Mouse (Mus musculus) adrenal gland (tissue): Measurements from ENCODE around the gene Palm.

Experiments used
- intact Hi-C: fragments of 180-260 bp; cut with DNase I; formaldehyde crosslinking; loops from one replicate; pipeline ENCODE4 v1.15.1; 2025

Gene Palm

GRCm38 (mm10) chr10:79769329-79769728 lies 24.0 kb upstream of the Palm start:
- intact Hi-C loops: no loop called here

- intact Hi-C loops: loop anchor here (5.0 kb wide), 1 partner anchor 40 kb away; no protein-coding TSS in a partner anchor
These were observed 21.1 kb upstream of the Palm start for GRCm38 (mm10) chr10:79772320-79772719.

DNA sequence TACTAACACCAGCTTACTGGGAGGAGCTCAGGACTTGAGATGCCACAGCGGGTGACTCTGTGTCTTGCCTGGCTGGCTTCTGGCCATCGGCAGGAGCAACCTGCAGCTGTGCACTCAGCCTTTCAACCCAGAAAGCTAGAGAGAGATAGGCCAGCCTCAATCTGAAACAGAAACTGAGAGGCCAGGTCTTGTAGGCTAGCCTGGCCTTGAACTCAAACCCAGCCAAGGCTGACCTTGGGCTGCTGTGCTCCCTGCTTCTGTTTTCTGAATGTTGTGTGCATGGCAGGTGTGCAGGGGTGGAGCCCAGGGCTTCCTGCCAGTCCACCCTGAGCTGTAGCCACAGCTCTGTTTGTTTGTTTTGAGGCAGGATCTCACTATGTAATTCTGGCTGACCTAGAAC lies 20.2 kb upstream of the Palm start:
- intact Hi-C loops: loop anchor here (5.0 kb wide), 1 partner anchor 39 kb away; no protein-coding TSS in a partner anchor

- intact Hi-C loops: loop anchor here (5.0 kb wide), 1 partner anchor 38 kb away; no protein-coding TSS in a partner anchor
These were observed 18.7 kb upstream of the Palm start for GRCm38 (mm10) chr10:79774486-79775279.

GRCm38 (mm10) chr10:79777103-79777531 lies 16.3 kb upstream of the Palm start, which contains the start of gene Fstl3:
Fstl3 (plus strand) TSS chr10:79777272.
- intact Hi-C loops: no loop called here

DNA sequence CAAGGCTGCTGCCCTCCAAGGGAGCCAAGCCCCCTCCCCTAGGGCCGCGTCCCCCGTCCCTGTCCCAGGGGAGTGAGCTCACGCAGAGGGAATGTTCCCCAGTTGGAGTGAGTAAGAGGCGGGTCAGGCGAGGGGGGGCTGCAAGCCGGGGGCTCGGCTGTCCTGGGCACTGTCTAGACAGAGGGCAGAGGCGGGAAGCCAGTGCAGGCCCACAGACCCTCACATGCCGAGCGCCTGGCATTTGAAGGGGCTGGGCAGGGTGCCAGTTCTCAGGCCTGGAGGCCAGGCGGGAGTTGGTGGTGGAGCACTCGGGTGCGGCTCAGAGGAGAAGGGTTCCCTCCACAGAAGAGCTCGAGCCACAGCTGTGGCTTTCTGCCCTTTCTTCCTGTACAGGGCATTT lies 15.4 kb upstream of the Palm start:
- intact Hi-C loops: no loop called here

- intact Hi-C loops: no loop called here
These were observed 14.2 kb upstream of the Palm start for GRCm38 (mm10) chr10:79779193-79779592.

- intact Hi-C loops: loop anchor here (5.0 kb wide), 2 partner anchors 42 to 73 kb away; partner anchors contain the start of gene Misp
These were observed 13.3 kb upstream of the Palm start for GRCm38 (mm10) chr10:79779784-79780663.

- intact Hi-C loops: loop anchor here (5.0 kb wide), 2 partner anchors 42 to 73 kb away; partner anchors contain the start of gene Misp
These were observed 12.7 kb upstream of the Palm start for GRCm38 (mm10) chr10:79780664-79781015.

DNA sequence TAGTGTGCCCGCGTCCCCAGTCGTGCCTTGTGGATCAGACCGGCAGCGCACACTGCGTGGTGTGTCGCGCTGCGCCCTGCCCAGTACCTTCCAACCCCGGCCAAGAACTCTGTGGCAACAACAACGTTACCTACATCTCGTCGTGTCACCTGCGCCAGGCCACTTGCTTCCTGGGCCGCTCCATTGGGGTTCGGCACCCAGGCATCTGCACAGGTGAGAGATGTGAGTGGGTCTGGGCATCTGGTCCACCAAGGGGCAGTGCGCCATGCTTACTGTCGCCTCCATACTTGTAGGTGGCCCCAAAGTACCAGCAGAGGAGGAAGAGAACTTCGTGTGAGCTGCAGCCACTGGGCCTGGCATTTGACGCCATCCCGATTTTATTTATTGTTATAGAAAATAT lies 12.2 kb upstream of the Palm start:
- intact Hi-C loops: loop anchor here (5.0 kb wide), 2 partner anchors 41 to 74 kb away; partner anchors contain the start of gene Misp

- intact Hi-C loops: loop anchor here (5.0 kb wide), 2 partner anchors 40 to 75 kb away; partner anchors contain the start of gene Misp
These were observed 11.4 kb upstream of the Palm start for GRCm38 (mm10) chr10:79781956-79782355.

DNA sequence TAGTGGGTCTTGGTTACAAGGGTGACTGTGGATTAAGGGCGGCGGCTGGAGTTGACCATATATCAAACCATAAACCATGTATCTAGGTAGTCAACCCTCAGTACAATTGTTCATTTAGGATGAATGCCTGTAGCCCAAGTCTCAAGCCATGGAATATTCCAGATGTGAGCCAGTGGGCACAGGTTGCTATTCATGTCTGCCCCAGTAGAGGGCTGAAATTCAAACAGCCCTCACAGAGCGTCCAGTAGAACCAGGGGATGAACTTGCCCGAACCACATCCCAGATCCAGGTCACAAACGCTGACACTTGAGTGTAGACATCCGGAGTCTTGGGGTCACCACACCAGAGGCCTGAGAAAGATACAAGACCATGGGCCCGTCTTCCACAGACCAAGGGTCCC lies 10.3 kb upstream of the Palm start:
- intact Hi-C loops: loop anchor here (5.0 kb wide), 2 partner anchors 39 to 76 kb away; partner anchors contain the start of gene Misp

- intact Hi-C loops: loop anchor here (5.0 kb wide), 2 partner anchors 38 to 77 kb away; partner anchors contain the start of gene Misp
These were observed 9.2 kb upstream of the Palm start for GRCm38 (mm10) chr10:79783920-79784800.

DNA sequence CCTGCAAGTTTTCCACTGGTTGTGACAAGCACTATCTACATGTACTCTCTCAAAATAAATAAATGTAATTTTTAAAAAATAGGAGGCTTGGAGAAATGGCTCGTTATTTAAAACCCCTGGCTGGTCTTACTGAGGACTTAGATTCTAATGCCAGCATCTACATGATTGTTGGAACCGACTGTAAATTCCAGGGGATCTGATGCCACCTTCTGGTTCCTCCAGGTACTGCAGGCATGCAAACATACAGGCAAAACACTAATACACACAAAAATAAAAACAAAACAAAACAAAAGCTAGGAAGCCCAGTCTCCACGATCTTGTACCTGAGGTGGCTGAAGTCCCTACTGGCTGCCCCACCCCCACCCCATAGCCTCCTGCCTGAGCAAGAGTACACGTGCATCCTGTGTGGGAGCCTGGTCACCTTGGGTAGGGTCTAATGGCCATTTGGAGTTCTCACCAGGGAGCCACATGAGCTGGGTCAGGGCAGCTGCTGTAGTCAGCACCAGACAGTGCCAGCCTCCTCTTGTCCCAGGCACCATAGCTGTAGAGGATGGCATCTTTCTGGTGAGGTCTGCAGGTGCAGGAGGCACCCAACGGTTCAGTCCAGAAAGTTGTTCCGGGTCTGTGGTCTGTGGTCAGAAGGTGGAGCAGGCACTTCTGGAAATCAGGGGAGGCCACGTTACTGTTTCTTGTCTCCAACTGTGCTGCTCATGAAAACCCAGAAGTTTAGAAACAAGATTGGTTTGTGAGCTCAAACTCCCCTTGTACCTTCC lies 4.8 kb upstream of the Palm start:
- intact Hi-C loops: loop anchor here (5.0 kb wide), 1 partner anchor 91 kb away; no protein-coding TSS in a partner anchor

- intact Hi-C loops: loop anchor here (5.0 kb wide), 1 partner anchor 92 kb away; no protein-coding TSS in a partner anchor
These were observed 3.8 kb upstream of the Palm start for GRCm38 (mm10) chr10:79789581-79789980.

DNA sequence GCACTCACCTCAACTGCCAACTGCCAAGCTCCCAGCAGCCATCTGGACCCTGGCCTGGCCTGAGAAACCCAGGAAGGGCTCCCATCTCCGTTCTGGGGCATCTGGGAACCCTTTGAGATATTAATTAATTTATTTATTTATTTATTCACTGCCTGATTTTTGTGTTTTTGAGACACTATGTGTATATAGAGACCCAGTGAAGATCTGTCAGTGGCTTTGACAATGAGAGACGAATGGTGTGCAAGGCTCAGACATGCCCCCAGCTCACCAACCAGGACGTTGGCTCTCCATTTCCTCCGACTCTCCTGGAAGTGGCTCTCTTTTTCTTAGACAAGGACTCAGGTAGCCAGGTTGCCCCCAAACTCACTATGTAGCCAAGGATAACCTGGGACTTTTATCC lies 2.5 kb upstream of the Palm start, which contains the start of gene Prss57:
TSS of gene Prss57 (minus strand) at position 101 of the 400 bp plus-strand sequence.
- intact Hi-C loops: no loop called here

- intact Hi-C loops: loop anchor here (1.0 kb wide), 1 partner anchor 19 kb away; no protein-coding TSS in a partner anchor
These were observed 882 bp upstream of the Palm start for GRCm38 (mm10) chr10:79792339-79793040.

DNA sequence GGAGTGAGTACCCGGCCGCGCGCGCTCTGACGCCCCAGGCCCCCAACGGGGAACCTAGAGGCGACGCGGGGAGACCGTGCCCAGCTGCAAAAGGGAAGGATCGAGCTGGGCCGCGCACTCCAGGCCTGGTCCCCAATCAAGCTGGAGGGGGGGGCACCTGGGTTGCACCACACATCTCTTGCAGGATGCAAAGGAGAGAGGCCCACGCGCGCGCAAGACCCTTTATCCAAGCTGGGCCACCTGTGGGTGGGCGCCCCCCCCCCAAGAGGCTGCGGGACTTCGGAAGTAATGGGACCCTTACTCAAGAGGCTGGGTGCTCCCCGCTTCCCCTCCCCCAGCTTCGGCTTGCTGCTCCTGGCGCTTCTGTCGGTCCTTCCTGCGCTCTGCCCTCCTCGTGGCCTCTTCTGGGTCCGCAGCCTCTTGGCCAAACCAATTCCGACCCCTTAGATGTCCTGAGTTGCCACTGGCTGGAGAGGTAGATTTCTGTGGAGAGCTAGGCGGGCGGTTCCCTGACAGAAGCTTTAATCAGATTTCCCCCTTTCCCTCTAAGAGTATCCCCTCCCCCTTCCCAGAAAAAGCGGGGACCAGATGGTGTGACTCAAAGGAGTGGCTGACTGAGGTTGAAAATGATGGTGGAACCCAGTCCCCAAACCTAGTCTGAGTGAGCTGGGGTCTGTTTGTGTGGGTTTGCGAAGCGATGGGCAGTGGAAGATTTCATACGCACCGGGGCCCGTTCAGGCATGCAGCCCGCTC lies 542 bp downstream of the Palm start:
- intact Hi-C loops: loop anchor here (1.0 kb wide), 1 partner anchor 17 kb away; no protein-coding TSS in a partner anchor
